Mouse (Mus musculus): Measurements from ENCODE around the gene Cnr1. TPM values are rescaled to one million over a fixed set of nuclear protein-coding genes. Genes with fewer than 3 reads are reported as not detected.

The Cnr1 gene
- total RNA-seq, 1 experiment from 2014 or later, result not detected

GRCm38 (mm10) chr4:33928450-33928849, 4.1 kb downstream of the Cnr1 start:
- no peak for ATAC-seq (replicated peaks; ENCODE audit: low read depth, poor library complexity, severe bottlenecking)

GRCm38 (mm10) chr4:33931347-33931746, 7.0 kb downstream of the Cnr1 start:
- no peak for ATAC-seq (replicated peaks; ENCODE audit: low read depth, poor library complexity, severe bottlenecking)

- no peak for ATAC-seq (replicated peaks; ENCODE audit: low read depth, poor library complexity, severe bottlenecking)
Observed at GRCm38 (mm10) chr4:33941557-33941956, 17.2 kb downstream of the Cnr1 start.

GRCm38 (mm10) chr4:33943936-33944335, 19.5 kb downstream of the Cnr1 start:
- no peak for ATAC-seq (replicated peaks; ENCODE audit: low read depth, poor library complexity, severe bottlenecking)

GRCm38 (mm10) chr4:33945742-33946141, 21.3 kb downstream of the Cnr1 start:
- ATAC-seq (replicated peaks; ENCODE audit: low read depth, poor library complexity, severe bottlenecking), result no peak

GRCm38 (mm10) chr4:33947584-33947983, 23.2 kb downstream of the Cnr1 start:
- ATAC-seq (replicated peaks; ENCODE audit: low read depth, poor library complexity, severe bottlenecking), result no peak

- ATAC-seq (replicated peaks; ENCODE audit: low read depth, poor library complexity, severe bottlenecking), result peak; percentile 89
Observed at GRCm38 (mm10) chr4:33957398-33957797, 33.0 kb downstream of the Cnr1 start.

GRCm38 (mm10) chr4:33958515-33958914, 34.1 kb downstream of the Cnr1 start:
- no peak for ATAC-seq (replicated peaks; ENCODE audit: low read depth, poor library complexity, severe bottlenecking)

- ATAC-seq (replicated peaks; ENCODE audit: low read depth, poor library complexity, severe bottlenecking), result no peak
Observed at GRCm38 (mm10) chr4:33959841-33960240, 35.4 kb downstream of the Cnr1 start.

GRCm38 (mm10) chr4:33970726-33971125, 46.3 kb downstream of the Cnr1 start:
- no peak for ATAC-seq (replicated peaks; ENCODE audit: low read depth, poor library complexity, severe bottlenecking)

- ATAC-seq (replicated peaks; ENCODE audit: low read depth, poor library complexity, severe bottlenecking), result no peak
Observed at GRCm38 (mm10) chr4:33988466-33989089, 64.2 kb downstream of the Cnr1 start.

- no peak for ATAC-seq (replicated peaks; ENCODE audit: low read depth, poor library complexity, severe bottlenecking)
Observed at GRCm38 (mm10) chr4:33992687-33993086, 68.3 kb downstream of the Cnr1 start.

GRCm38 (mm10) chr4:33996382-33996781, 72.0 kb downstream of the Cnr1 start:
- no peak for ATAC-seq (replicated peaks; ENCODE audit: low read depth, poor library complexity, severe bottlenecking)

Other genes with a start within 250 kb of the Cnr1 start
- gene Spaca1, start 125.6 kb downstream of the Cnr1 start, total RNA-seq (2017), result 0.37 and 1.4 TPM in 2 replicates